Mouse (Mus musculus): ENCODE measurements around the gene Best3.

Best3 gene

GRCm38 (mm10) chr10:116950886-116951285 lies 35.2 kb upstream of the Best3 start:
- Histone ChIP-seq H3K36me3 (ENCODE audit: insufficient read depth, low read length) (no peaks in the 10 kb centered on the region), H3K9me3 (ENCODE audit: low read length) (peaks cover 7% of the 10 kb centered on the region; the same call in 1 of the 2 replicates), H3K4me1 (replicated peaks; ENCODE audit: low read depth, low read length) (peaks cover 42% of the 10 kb centered on the region), H3K4me3 (replicated peaks; ENCODE audit: low read length) (0 out of 2 replicates have a peak overlapping the region, but pooled peaks have one; percentile 41), H3K27me3 (ENCODE audit: insufficient read depth, low read length) (no peaks in the 10 kb centered on the region)
- TF ChIP-seq NANOG (IDR thresholded peaks at IDR 0.05; ENCODE audit: borderline replicate concordance, low read length) (no peak), POU5F1 (IDR thresholded peaks at IDR 0.05; ENCODE audit: borderline replicate concordance, low read length) (no peak), CTCF (conservative IDR thresholded peaks at IDR 0.05; ENCODE audit: low read length) (no peak)

- peaks cover 3% of the 10 kb centered on the region; the same call in 1 of the 2 replicates for H3K27me3 ChIP-seq (ENCODE audit: insufficient read depth, low read length)
- H3K4me3 ChIP-seq (replicated peaks; ENCODE audit: low read length), result no peak overlapping the region
- peaks cover 9% of the 10 kb centered on the region; the same call in 1 of the 2 replicates for H3K9me3 ChIP-seq (ENCODE audit: low read length)
- H3K36me3 ChIP-seq (ENCODE audit: insufficient read depth, low read length), result no peaks in the 10 kb centered on the region
- no peak for TF ChIP-seq POU5F1 (IDR thresholded peaks at IDR 0.05; ENCODE audit: borderline replicate concordance, low read length)
- TF ChIP-seq CTCF (conservative IDR thresholded peaks at IDR 0.05; ENCODE audit: low read length), result no peak
- TF ChIP-seq NANOG (IDR thresholded peaks at IDR 0.05; ENCODE audit: borderline replicate concordance, low read length), result no peak
- H3K4me1 ChIP-seq (replicated peaks; ENCODE audit: low read depth, low read length), result peaks cover 29% of the 10 kb centered on the region
Measured at GRCm38 (mm10) chr10:116955191-116955590, 30.9 kb upstream of the Best3 start.

- peaks cover 25% of the 10 kb centered on the region for H3K4me1 ChIP-seq (replicated peaks; ENCODE audit: low read depth, low read length)
- H3K36me3 ChIP-seq (ENCODE audit: insufficient read depth, low read length), result no peaks in the 10 kb centered on the region
- H3K4me3 ChIP-seq (replicated peaks; ENCODE audit: low read length), result no peak overlapping the region
- no peak for TF ChIP-seq CTCF (conservative IDR thresholded peaks at IDR 0.05; ENCODE audit: low read length)
- TF ChIP-seq POU5F1 (IDR thresholded peaks at IDR 0.05; ENCODE audit: borderline replicate concordance, low read length), result no peak
- TF ChIP-seq NANOG (IDR thresholded peaks at IDR 0.05; ENCODE audit: borderline replicate concordance, low read length), result no peak
- peaks cover 3% of the 10 kb centered on the region; the same call in 1 of the 2 replicates for H3K27me3 ChIP-seq (ENCODE audit: insufficient read depth, low read length)
- H3K9me3 ChIP-seq (ENCODE audit: low read length), result peaks cover 9% of the 10 kb centered on the region; the same call in 1 of the 2 replicates
Measured at GRCm38 (mm10) chr10:116956483-116957158, 29.5 kb upstream of the Best3 start.

- Histone ChIP-seq H3K4me3 (replicated peaks; ENCODE audit: low read length) (no peak overlapping the region), H3K27me3 (ENCODE audit: insufficient read depth, low read length) (peaks cover 3% of the 10 kb centered on the region), H3K36me3 (ENCODE audit: insufficient read depth, low read length) (no peaks in the 10 kb centered on the region), H3K9me3 (ENCODE audit: low read length) (peaks cover 9% of the 10 kb centered on the region; the same call in 1 of the 2 replicates), H3K4me1 (replicated peaks; ENCODE audit: low read depth, low read length) (peaks cover 37% of the 10 kb centered on the region)
- TF ChIP-seq POU5F1 (IDR thresholded peaks at IDR 0.05; ENCODE audit: borderline replicate concordance, low read length), result no peak
- TF ChIP-seq CTCF (conservative IDR thresholded peaks at IDR 0.05; ENCODE audit: low read length), result no peak
- TF ChIP-seq NANOG (IDR thresholded peaks at IDR 0.05; ENCODE audit: borderline replicate concordance, low read length), result no peak
Measured at GRCm38 (mm10) chr10:116957867-116958551, 28.1 kb upstream of the Best3 start.

GRCm38 (mm10) chr10:116962152-116962551 lies 24.0 kb upstream of the Best3 start:
- Histone ChIP-seq H3K9me3 (ENCODE audit: low read length) (no peaks in the 10 kb centered on the region), H3K36me3 (ENCODE audit: insufficient read depth, low read length) (no peaks in the 10 kb centered on the region), H3K4me1 (replicated peaks; ENCODE audit: low read depth, low read length) (peaks cover 32% of the 10 kb centered on the region), H3K27me3 (ENCODE audit: insufficient read depth, low read length) (peaks cover 9% of the 10 kb centered on the region), H3K4me3 (replicated peaks; ENCODE audit: low read length) (no peak overlapping the region)
- TF ChIP-seq CTCF (conservative IDR thresholded peaks at IDR 0.05; ENCODE audit: low read length), result no peak
- TF ChIP-seq POU5F1 (IDR thresholded peaks at IDR 0.05; ENCODE audit: borderline replicate concordance, low read length), result no peak
- no peak for TF ChIP-seq NANOG (IDR thresholded peaks at IDR 0.05; ENCODE audit: borderline replicate concordance, low read length)

GRCm38 (mm10) chr10:116962803-116963202 lies 23.3 kb upstream of the Best3 start:
- Histone ChIP-seq H3K4me1 (replicated peaks; ENCODE audit: low read depth, low read length) (peaks cover 28% of the 10 kb centered on the region), H3K27me3 (ENCODE audit: insufficient read depth, low read length) (peaks cover 8% of the 10 kb centered on the region), H3K36me3 (ENCODE audit: insufficient read depth, low read length) (no peaks in the 10 kb centered on the region), H3K4me3 (replicated peaks; ENCODE audit: low read length) (peak overlapping the region; percentile 32; the same call in 1 of the 2 replicates), H3K9me3 (ENCODE audit: low read length) (no peaks in the 10 kb centered on the region)
- peak; percentile 56 for TF ChIP-seq CTCF (conservative IDR thresholded peaks at IDR 0.05; ENCODE audit: low read length)
- TF ChIP-seq NANOG (IDR thresholded peaks at IDR 0.05; ENCODE audit: borderline replicate concordance, low read length), result no peak

GRCm38 (mm10) chr10:116964084-116964483 lies 22.0 kb upstream of the Best3 start:
- TF ChIP-seq POU5F1 (IDR thresholded peaks at IDR 0.05; ENCODE audit: borderline replicate concordance, low read length) (no peak), CTCF (conservative IDR thresholded peaks at IDR 0.05; ENCODE audit: low read length) (no peak), NANOG (IDR thresholded peaks at IDR 0.05; ENCODE audit: borderline replicate concordance, low read length) (no peak)
- H3K36me3 ChIP-seq (ENCODE audit: insufficient read depth, low read length), result no peaks in the 10 kb centered on the region
- H3K4me3 ChIP-seq (replicated peaks; ENCODE audit: low read length), result no peak overlapping the region
- no peaks in the 10 kb centered on the region for H3K9me3 ChIP-seq (ENCODE audit: low read length)
- H3K4me1 ChIP-seq (replicated peaks; ENCODE audit: low read depth, low read length), result peaks cover 28% of the 10 kb centered on the region
- H3K27me3 ChIP-seq (ENCODE audit: insufficient read depth, low read length), result peaks cover 6% of the 10 kb centered on the region; the same call in 1 of the 2 replicates

- no peak overlapping the region for H3K4me3 ChIP-seq (replicated peaks; ENCODE audit: low read length)
- TF ChIP-seq NANOG (IDR thresholded peaks at IDR 0.05; ENCODE audit: borderline replicate concordance, low read length) (no peak), CTCF (conservative IDR thresholded peaks at IDR 0.05; ENCODE audit: low read length) (no peak), POU5F1 (IDR thresholded peaks at IDR 0.05; ENCODE audit: borderline replicate concordance, low read length) (no peak)
- peaks cover 6% of the 10 kb centered on the region; the same call in 1 of the 2 replicates for H3K27me3 ChIP-seq (ENCODE audit: insufficient read depth, low read length)
Measured at GRCm38 (mm10) chr10:116964571-116964970, 21.5 kb upstream of the Best3 start.

More at GRCm38 (mm10) chr10:116964571-116964970, 21.5 kb upstream of the Best3 start:
- Histone ChIP-seq H3K4me1 (replicated peaks; ENCODE audit: low read depth, low read length) (peaks cover 28% of the 10 kb centered on the region), H3K36me3 (ENCODE audit: insufficient read depth, low read length) (no peaks in the 10 kb centered on the region), H3K9me3 (ENCODE audit: low read length) (no peaks in the 10 kb centered on the region)

All from E14TG2a.4 (cell line).